Mouse (Mus musculus) ZHBTc4 (cell line): ENCODE data around the gene Adamts5.
A peak's percentile ranks its signal among the peaks of the same experiment; 100 is the strongest.

Experiments used
- DNase-seq: peaks from one replicate; pipeline ENCODE4 v3.0.0-alpha.2; 2011; ENCODE audit warnings: low read depth, low spot score

Gene Adamts5

DNA sequence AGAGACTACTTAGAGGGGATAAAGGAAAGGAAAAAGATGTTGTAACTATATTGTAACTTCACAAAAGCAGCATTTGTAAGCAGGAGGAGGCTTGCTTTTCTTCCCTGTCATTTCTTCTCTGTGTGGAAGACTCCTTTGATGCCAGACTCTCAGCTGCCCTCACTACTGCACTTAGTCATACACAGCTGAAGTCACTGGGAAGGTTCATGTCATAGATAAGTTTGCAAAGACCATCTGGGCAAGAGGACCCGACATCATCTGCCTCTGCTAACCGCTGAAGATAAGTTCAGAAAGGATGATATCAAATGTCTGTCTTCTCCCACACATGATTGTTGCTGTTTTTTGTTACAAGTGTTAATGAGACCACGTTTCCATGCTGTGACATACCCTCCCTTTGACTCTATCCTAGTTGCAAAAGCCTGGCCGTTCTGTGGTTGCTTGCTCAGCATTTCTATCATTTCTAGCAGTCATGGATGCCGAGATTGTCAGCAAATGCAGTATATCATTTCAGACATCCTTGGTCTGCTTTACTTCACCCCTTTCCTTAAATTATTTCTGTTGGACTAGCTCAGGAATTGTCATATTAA is 79.2 kb downstream of the Adamts5 start:
- no peak for DNase-seq

DNA sequence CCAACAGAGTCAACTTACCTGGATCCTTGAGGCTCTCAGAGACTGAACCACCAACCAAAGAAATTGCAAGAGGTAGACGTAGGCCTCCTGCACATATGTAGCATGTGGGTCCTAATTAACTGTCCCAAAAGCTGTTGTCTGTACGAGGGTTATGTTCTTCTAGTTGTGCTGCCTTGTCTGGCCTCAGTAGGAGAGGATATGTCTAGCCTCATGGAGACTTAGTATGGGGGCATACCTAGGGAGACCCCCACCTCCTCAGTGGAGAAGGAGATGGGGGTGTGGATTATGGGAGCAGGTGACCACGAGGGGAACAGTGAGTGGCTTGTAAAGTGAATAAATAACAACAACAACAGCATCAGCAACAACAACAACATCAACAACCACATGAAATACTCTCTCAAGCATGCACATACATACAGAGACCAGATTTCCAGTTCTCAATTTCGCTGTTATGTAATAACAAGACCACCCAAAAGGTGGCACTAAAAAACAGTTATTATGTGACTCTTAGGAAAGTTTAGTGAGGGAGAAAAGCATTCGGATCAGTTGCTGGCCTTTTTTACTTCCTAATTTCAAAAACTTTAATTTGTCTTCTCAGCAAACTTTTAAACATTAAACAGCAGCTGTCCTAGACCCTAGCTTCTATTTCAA is 81.7 kb downstream of the Adamts5 start:
- DNase-seq = no peak

DNA sequence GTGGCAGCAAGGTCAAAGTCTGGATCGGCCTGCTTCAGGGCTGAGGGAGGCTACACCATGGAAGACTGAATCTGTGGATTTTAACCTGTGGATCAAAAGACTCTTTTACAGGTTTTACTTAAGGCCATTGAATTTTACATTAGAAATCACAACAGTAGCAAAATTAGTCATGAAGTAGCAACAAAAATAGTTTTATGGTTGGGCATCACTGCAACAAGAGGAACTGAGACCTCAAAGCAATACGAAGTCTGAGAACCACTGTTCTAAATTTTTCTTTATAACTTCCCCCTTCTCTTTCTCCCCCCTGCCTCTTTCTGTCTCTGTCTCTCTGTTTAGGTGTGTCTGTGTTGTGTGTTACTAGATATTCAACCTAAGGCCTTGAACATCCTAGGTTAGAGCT is 87.5 kb downstream of the Adamts5 start:
- no peak for DNase-seq

DNA sequence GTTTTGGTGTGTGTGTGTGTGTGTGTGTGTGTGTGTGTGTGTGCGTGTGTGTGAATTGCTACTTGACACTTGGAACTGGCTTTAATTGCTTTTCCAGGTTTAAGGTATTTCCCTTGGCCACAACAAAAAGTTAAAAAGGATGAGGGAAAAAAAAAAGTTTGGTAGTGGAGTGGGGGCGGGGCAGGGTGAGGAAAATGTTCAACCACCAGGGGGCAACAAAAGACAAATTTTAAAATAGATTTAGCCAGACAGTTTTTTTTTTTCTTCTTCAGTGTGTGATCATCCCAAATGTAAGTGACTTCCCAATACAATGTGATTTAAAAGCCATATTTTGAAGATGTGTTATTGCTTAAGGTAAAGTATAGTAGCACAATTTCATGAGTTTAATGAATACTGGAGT is 94.0 kb downstream of the Adamts5 start:
- DNase-seq = peak; percentile 39

DNA sequence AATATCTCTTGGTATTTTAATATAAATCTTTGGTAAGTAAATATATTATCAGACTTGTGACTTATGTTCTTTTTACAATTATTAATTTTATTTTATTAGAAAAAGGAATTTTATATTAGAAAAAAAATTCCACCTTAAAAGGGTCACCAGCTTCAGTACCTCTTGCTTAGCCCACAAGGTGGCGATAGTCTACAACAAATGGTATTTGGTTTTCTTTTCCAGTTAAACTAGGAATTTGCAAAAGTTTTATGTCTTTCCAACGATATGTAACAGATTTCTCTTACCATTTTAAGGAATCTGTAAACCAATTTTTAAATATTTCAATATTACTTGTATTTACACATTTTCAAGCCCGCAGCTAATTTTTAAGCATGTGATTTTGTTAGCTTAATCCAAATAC is 94.6 kb downstream of the Adamts5 start:
- peak; percentile 48 for DNase-seq
